Mouse (Mus musculus) megakaryocyte, embryonic 14.5 days (primary cell): ENCODE data around the gene Stpg1.

ENCODE experiments used
- FLI1 ChIP-seq: IDR thresholded peaks from 2 replicates; pipeline ENCODE4 v1.6.1; 2012; ENCODE audit warnings: low read length, inconsistent platforms, mixed read lengths
- GATA1 ChIP-seq: IDR thresholded peaks from 3 replicates; pipeline ENCODE4 v1.6.1; 2012; ENCODE audit warnings: mixed read lengths, low read length, inconsistent platforms, borderline replicate concordance

GRCm38 (mm10) chr4:135571037-135571550, 76.5 kb downstream of the Stpg1 start:
- TF ChIP-seq GATA1, result no peak
- no peak for TF ChIP-seq FLI1
